Mouse (Mus musculus) cerebellum, adult 18-20 months (tissue): Measurements from ENCODE around the gene Cfap54.

Experiments used
- DNase-seq, 2 experiments: peaks; one replicate each; pipeline ENCODE4 v3.0.0; 2021

The Cfap54 gene

GRCm38 (mm10) chr10:93081133-93081779, at the start of gene Cfap54:
Cfap54 (minus strand) TSS chr10:93081618.
- DNase-seq: peak; percentile 87

- DNase-seq: no peak
Measured at GRCm38 (mm10) chr10:93130456-93130940, 49.1 kb upstream of the Cfap54 start.

GRCm38 (mm10) chr10:93129904-93130455, 48.6 kb upstream of the Cfap54 start:
- DNase-seq: no peak

- no peak for DNase-seq
Measured at GRCm38 (mm10) chr10:93129345-93129744, 47.9 kb upstream of the Cfap54 start.

DNA sequence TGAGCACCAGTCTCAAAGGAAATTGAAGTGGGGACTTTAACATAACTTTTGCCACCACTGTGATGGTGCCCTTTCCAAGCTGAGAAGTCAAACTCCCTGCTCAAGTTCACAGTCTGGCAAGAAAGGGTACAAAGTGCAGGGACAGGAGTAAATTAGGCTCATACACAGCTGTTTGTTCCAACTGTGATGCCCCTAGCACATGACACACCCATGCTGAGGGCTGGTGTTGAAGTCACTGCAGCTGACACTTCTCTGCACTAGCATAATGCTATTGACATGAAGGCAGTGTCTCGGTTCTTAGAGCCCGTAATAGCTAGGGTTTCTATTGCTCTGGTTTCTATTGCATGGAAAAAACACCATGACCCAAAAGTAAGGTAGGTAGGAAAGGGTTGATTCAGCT, 47.1 kb upstream of the Cfap54 start:
- DNase-seq: no peak

DNA sequence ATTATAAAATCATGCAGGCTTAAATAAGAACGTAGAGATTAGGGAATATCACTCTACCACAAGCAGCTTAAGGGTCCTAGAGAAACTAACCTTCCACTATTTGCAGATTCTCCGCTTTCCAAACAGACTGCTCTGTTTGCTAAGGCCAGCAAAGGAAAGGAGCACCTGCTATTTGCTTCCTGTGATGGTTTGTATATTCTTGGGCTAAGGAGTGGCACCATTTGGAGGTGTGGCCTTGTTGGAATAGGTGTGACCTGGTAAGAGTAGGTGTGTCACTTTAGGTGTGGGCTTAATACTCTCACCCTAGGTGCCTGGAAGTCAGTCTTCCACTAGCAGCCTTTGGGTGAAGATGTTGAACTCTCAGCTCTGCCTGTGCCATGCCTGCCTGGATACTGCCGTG, 44.6 kb upstream of the Cfap54 start:
- DNase-seq: no peak

- DNase-seq: no peak
Measured at GRCm38 (mm10) chr10:93123957-93124613, 42.7 kb upstream of the Cfap54 start.

DNA sequence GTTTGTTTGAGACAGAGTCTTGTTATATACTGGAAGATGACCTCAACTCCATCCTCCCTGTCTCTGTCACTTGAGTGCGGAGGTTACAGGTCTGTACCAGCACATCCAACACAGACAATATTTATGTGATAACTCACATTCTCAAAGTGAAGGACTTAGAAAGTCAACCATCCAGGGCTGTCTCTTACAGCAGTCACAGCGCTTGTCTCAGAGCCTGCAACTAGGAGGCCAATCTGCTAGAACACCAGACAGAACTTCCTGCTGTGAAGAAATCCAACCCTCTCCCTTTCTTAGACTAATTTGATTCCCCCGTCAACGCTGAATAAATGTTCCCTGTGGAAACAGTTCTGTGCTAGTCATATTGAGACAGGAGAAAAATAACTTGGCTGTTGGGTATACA, 41.9 kb upstream of the Cfap54 start:
- DNase-seq: no peak

- DNase-seq: no peak
Measured at GRCm38 (mm10) chr10:93122399-93123184, 41.2 kb upstream of the Cfap54 start.

- DNase-seq: no peak
Measured at GRCm38 (mm10) chr10:93121262-93121860, 39.9 kb upstream of the Cfap54 start.

DNA sequence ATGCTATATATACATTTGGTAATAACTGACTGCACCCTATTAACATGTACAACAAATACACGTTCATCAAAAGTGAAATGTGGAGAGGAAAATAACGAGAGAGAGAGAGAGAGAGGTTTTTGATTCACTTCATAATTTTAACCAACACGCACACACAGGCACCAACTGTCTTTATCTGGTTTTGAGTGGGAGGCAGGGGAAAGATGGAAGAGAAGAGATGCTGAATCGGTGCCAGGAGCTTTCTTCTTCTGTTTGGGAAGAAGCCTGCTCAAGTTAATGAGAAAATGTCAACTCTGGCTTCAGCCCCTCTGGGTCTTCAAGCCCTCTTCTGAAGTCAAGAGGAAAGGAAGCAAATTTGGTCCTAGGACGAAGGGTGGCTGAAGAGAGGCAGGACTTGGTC, 38.4 kb upstream of the Cfap54 start:
- no peak for DNase-seq

DNA sequence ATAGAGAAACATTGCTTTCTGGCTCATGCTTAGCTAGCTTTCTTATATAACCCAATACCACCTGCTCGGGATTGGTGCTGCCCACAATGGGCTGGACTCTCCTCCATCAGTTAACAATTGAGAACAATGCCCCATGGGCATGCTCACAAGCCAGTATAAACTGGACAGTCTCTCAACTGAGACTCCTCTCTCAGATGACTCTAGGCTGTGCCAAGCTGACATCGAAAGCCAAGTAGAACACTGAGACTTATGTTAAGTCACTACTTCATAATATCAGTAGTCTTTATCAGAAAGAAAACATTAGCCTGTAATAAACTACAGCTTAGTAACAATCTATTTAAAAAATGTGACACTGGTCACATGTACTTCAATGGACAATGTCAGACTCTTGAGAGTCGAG, 35.2 kb upstream of the Cfap54 start:
- no peak for DNase-seq

DNA sequence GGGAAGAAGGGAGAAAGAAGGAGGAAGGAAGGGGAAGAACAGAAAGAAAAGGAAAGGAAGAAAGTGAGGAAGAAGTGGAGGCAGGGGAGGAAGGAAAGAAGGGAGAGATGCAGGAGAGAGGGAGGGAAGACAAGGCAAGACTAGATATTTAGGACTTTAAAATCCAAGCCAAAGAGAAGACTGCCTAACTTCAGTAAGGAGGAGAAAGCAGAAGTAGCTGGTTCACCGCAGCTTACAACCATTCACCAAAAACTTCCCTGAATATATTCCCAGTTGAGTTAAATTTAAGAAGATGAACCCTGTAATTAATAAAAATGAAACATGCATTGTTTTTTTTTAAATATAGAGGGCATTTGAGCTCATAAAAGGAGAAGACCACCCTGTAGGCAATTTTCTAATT, 34.3 kb upstream of the Cfap54 start:
- DNase-seq: no peak

- no peak for DNase-seq
Measured at GRCm38 (mm10) chr10:93114782-93115181, 33.4 kb upstream of the Cfap54 start.

DNA sequence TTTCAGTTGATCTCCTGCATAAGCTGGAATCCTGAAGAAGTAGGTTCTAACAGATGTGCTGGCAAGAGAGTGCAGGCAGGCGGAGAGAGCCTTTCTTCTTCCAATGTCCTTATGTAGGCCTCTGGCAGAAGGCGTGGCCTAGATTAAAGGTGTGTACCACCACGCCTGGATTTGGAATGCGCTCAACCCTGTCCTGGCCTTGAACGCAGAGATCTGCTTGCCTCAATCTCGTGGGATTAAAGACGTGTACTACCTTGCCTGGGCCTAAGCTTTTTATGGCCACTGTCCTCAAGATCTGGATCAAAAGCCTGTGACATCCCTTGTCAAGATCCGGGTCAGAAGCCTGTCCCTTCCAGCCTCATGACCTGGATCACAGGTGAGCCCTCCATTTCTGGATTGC, 32.5 kb upstream of the Cfap54 start:
- DNase-seq: no peak

DNA sequence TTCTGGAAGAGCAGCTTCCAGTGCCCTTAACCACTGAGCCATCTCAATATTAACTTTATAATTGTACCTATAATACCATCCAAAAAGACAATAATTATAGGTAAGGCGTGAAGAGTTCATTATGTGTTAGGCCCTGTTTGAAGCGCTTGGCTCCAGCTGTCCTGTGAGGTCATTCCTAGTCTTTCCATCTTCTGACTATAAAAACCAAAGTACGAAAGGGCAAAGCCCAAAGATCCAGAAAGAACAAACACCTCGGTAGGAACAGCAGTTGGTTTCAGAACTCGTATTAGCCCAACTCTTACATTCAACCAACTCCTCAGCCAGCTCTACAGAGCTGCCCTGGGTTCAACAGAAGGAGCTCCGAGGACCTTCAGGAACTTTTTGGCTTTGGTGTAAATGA, 30.6 kb upstream of the Cfap54 start:
- no peak for DNase-seq

DNA sequence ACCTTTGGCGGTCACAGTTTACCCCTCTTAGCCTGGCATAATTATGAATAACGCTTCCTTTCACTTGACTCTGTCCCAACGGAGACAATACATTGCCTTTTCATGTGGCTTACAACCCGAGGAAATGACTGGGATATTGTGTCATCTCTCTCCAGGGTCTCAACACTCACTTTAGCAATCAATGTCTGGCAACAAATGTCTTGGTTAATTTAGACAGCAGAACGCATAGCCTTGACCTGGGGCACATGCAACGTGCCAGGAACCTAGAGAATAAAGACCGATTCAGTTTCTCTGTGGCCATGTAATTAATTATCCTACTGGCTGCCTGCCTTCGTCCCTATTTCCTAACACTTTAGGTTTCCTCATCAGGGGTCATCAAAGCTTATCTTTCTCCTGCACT, 30.0 kb upstream of the Cfap54 start:
- DNase-seq: no peak

GRCm38 (mm10) chr10:93105358-93105757, 23.9 kb upstream of the Cfap54 start:
- DNase-seq: no peak

GRCm38 (mm10) chr10:93104357-93104756, 22.9 kb upstream of the Cfap54 start:
- no peak for DNase-seq

DNA sequence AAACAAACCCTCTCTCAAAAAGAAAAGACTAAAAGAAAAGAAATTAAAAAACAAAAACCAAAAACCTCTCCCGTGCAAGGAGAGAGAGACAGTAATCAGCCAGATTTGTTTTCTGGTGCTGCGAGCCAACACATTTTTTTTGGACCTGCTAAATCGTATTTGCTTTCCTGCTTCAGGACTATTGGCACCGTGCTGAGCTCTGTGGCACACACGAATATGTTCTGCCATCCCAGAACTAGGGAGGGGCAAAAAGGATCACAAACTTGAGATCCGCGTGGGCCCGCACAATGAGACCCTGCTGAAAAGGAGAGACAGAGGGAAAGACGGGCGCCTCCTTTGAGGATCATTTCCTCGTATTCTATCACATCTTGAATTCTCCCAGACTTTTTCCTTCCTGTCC, 22.3 kb upstream of the Cfap54 start:
- no peak for DNase-seq

DNA sequence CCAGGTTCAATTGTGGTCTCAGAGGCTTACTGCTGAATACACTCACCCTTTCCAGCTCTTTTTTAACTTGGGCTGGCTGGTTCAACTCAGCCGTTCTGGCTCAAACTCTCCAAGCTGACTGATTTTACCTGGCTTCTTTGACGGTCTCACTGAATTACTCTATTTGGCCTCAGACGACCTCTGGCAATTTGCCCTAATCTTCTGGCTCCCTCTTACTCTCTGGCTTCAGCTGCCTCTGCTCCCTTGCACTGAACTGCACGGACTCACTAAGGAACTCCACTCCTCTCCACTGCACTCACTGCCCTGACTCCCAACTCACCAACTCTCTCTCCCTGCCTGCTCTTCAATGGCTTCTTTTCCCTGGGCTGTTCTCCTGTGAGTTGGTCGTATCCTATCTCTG, 20.9 kb upstream of the Cfap54 start:
- no peak for DNase-seq

DNA sequence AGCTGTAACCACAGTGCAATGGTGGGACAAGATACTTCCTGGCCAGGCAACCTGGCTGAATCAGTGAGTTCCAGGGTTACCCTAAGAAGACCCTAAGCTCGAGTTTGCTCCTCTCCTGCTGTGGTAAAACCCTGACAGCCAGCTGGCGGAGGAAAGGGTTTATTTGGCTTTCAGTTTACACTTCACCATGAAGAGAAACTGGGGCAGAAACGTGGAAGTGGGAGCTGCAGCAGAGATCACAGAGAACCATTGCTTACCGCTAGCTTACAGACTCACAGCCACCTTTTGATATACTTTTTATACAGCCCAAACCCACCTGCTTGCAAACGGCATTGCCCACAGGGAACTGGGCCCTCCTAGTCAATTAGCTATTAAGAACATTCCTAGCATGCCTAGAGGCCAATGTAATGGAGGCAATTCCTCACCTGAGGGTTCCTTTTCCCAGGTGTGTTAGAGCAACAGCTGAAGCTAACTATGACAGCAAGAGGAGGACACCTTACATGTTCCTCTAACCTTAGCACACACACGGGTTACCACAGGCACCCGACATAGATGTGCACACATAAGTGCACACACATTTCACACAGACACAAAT, 16.9 kb upstream of the Cfap54 start:
- DNase-seq: no peak

GRCm38 (mm10) chr10:93097439-93097838, 16.0 kb upstream of the Cfap54 start:
- DNase-seq: no peak
